Mouse (Mus musculus) lung, postnatal 0 days (tissue): ENCODE data around the gene Elavl3.

Experiments used
- CTCF ChIP-seq: IDR thresholded peaks from 2 replicates; pipeline ENCODE4 v1.5.1; 2016; ENCODE audit warnings: antibody characterized with exemption, mild to moderate bottlenecking
- EP300 ChIP-seq: IDR thresholded peaks from 2 replicates; pipeline ENCODE4 v1.6.1; 2016; ENCODE audit warnings: antibody characterized with exemption, mild to moderate bottlenecking, control low read depth

GRCm38 (mm10) chr9:22051161-22051957 is 464 bp downstream of the Elavl3 start:
- no peak for TF ChIP-seq EP300
- no peak for TF ChIP-seq CTCF
